Mouse (Mus musculus): ENCODE data around the gene Cox15. TPM values are rescaled to one million over a fixed set of nuclear protein-coding genes. Genes with fewer than 3 reads are reported as not detected.
A peak's percentile ranks its signal among the peaks of the same experiment; 100 is the strongest.

The Cox15 gene
- total and polyA plus RNA-seq, 2 experiments from 2014 or later: 11.0 to 25.7 TPM

- no peaks in the 10 kb centered on the region for H3K4me1 ChIP-seq (ENCODE audit: insufficient read depth, low read length)
- no peaks in the 10 kb centered on the region for H3K27me3 ChIP-seq (ENCODE audit: insufficient read depth, low read length)
- H3K36me3 ChIP-seq (ENCODE audit: insufficient read depth, low read length): peaks cover 16% of the 10 kb centered on the region; the same call in 1 of the 2 replicates
- no peaks in the 10 kb centered on the region for H3K9me3 ChIP-seq (ENCODE audit: low read length)
- no peak overlapping the region for H3K4me3 ChIP-seq (ENCODE audit: low read length)
- H3K4me2 ChIP-seq (ENCODE audit: low read depth, low read length): no peak overlapping the region
- no peak overlapping the region for H3K9ac ChIP-seq (replicated peaks; ENCODE audit: low read length)
- ATAC-seq (peak; percentile 51), DNase-seq (ENCODE audit: low spot score) (peak; percentile 24)
- no peak overlapping the region for H3K27ac ChIP-seq
- 37% methylated on average over 8 of the region's 8 CpGs for WGBS
- TF ChIP-seq CTCF (IDR thresholded peaks at IDR 0.05; ENCODE audit: low read depth): no peak
Measured at GRCm38 (mm10) chr19:43709317-43709716, 43.5 kb downstream of the Cox15 start.

- no peak for DNase-seq (ENCODE audit: low spot score)
- Histone ChIP-seq H3K9ac (replicated peaks; ENCODE audit: low read length) (no peak overlapping the region), H3K9me3 (ENCODE audit: low read length) (no peaks in the 10 kb centered on the region), H3K36me3 (ENCODE audit: insufficient read depth, low read length) (peaks cover 16% of the 10 kb centered on the region; the same call in 1 of the 2 replicates), H3K4me1 (ENCODE audit: insufficient read depth, low read length) (no peaks in the 10 kb centered on the region), H3K27me3 (ENCODE audit: insufficient read depth, low read length) (no peaks in the 10 kb centered on the region), H3K27ac (no peak overlapping the region), H3K4me2 (ENCODE audit: low read depth, low read length) (no peak overlapping the region), H3K4me3 (ENCODE audit: low read length) (no peak overlapping the region)
- 98% methylated on average over 7 of the region's 7 CpGs for WGBS
- no peak for TF ChIP-seq CTCF (IDR thresholded peaks at IDR 0.05; ENCODE audit: low read depth)
- no peak for ATAC-seq
Measured at GRCm38 (mm10) chr19:43708206-43708605, 44.6 kb downstream of the Cox15 start.

GRCm38 (mm10) chr19:43704787-43705497 lies 47.9 kb downstream of the Cox15 start:
- peaks cover 17% of the 10 kb centered on the region; the same call in 1 of the 2 replicates for H3K36me3 ChIP-seq (ENCODE audit: insufficient read depth, low read length)
- ATAC-seq: no peak

GRCm38 (mm10) chr19:43704211-43704610 lies 48.6 kb downstream of the Cox15 start:
- no peak overlapping the region for H3K4me2 ChIP-seq (ENCODE audit: low read depth, low read length)
- H3K9ac ChIP-seq (replicated peaks; ENCODE audit: low read length): no peak overlapping the region
- no peaks in the 10 kb centered on the region for H3K27me3 ChIP-seq (ENCODE audit: insufficient read depth, low read length)
- no peak for TF ChIP-seq CTCF (IDR thresholded peaks at IDR 0.05; ENCODE audit: low read depth)
- no peaks in the 10 kb centered on the region for H3K4me1 ChIP-seq (ENCODE audit: insufficient read depth, low read length)
- WGBS: 89% methylated on average over 11 of the region's 11 CpGs
- no peak for ATAC-seq
- no peaks in the 10 kb centered on the region for H3K9me3 ChIP-seq (ENCODE audit: low read length)
- H3K4me3 ChIP-seq (ENCODE audit: low read length): no peak overlapping the region
- H3K27ac ChIP-seq: no peak overlapping the region
- H3K36me3 ChIP-seq (ENCODE audit: insufficient read depth, low read length): peaks cover 17% of the 10 kb centered on the region; the same call in 1 of the 2 replicates
- DNase-seq (ENCODE audit: low spot score): no peak

More at GRCm38 (mm10) chr19:43704787-43705497, 47.9 kb downstream of the Cox15 start:
- Histone ChIP-seq H3K27ac (no peak overlapping the region), H3K9ac (replicated peaks; ENCODE audit: low read length) (no peak overlapping the region), H3K9me3 (ENCODE audit: low read length) (no peaks in the 10 kb centered on the region), H3K4me2 (ENCODE audit: low read depth, low read length) (no peak overlapping the region), H3K27me3 (ENCODE audit: insufficient read depth, low read length) (no peaks in the 10 kb centered on the region), H3K4me1 (ENCODE audit: insufficient read depth, low read length) (no peaks in the 10 kb centered on the region), H3K4me3 (ENCODE audit: low read length) (no peak overlapping the region)
- TF ChIP-seq CTCF (IDR thresholded peaks at IDR 0.05; ENCODE audit: low read depth): no peak
- 92% methylated on average over 17 of the region's 17 CpGs for WGBS
- DNase-seq (ENCODE audit: low spot score): no peak

GRCm38 (mm10) chr19:43699763-43700155 lies 53.0 kb downstream of the Cox15 start:
- H3K4me2 ChIP-seq (ENCODE audit: low read depth, low read length): no peak overlapping the region
- WGBS: 76% methylated on average over 6 of the region's 6 CpGs
- DNase-seq (ENCODE audit: low spot score) (no peak), ATAC-seq (no peak)
- H3K36me3 ChIP-seq (ENCODE audit: insufficient read depth, low read length): peaks cover 7% of the 10 kb centered on the region; the same call in 1 of the 2 replicates
- no peaks in the 10 kb centered on the region for H3K9me3 ChIP-seq (ENCODE audit: low read length)
- H3K27me3 ChIP-seq (ENCODE audit: insufficient read depth, low read length): no peaks in the 10 kb centered on the region
- no peaks in the 10 kb centered on the region for H3K4me1 ChIP-seq (ENCODE audit: insufficient read depth, low read length)
- no peak overlapping the region for H3K4me3 ChIP-seq (ENCODE audit: low read length)
- no peak for TF ChIP-seq CTCF (IDR thresholded peaks at IDR 0.05; ENCODE audit: low read depth)
- H3K27ac ChIP-seq: no peak overlapping the region
- no peak overlapping the region for H3K9ac ChIP-seq (replicated peaks; ENCODE audit: low read length)

GRCm38 (mm10) chr19:43699021-43699762 lies 53.6 kb downstream of the Cox15 start:
- H3K4me2 ChIP-seq (ENCODE audit: low read depth, low read length): no peak overlapping the region
- H3K27me3 ChIP-seq (ENCODE audit: insufficient read depth, low read length): no peaks in the 10 kb centered on the region
- H3K4me1 ChIP-seq (ENCODE audit: insufficient read depth, low read length): no peaks in the 10 kb centered on the region
- peaks cover 7% of the 10 kb centered on the region; the same call in 1 of the 2 replicates for H3K36me3 ChIP-seq (ENCODE audit: insufficient read depth, low read length)
- ATAC-seq (no peak), DNase-seq (ENCODE audit: low spot score) (no peak)
- 65% methylated on average over 11 of the region's 11 CpGs for WGBS
- no peak overlapping the region for H3K27ac ChIP-seq
- H3K9me3 ChIP-seq (ENCODE audit: low read length): no peaks in the 10 kb centered on the region
- no peak overlapping the region for H3K9ac ChIP-seq (replicated peaks; ENCODE audit: low read length)
- no peak for TF ChIP-seq CTCF (IDR thresholded peaks at IDR 0.05; ENCODE audit: low read depth)
- no peak overlapping the region for H3K4me3 ChIP-seq (ENCODE audit: low read length)

All from hindbrain, postnatal 0 days (tissue).